Mouse (Mus musculus) frontal cortex, postnatal 36 days (tissue): ENCODE measurements at regions not wholly inside any gene's neighbourhood (a gene's known extent, or its start where the extent isn't known, plus 50 kb on each side); places are given as distances from the start of the nearest gene placed in this dataset.

ENCODE experiments used
- DNase-seq, 2 experiments: peaks; one replicate each; pipeline ENCODE4 v3.0.0; 2022; ENCODE audit warnings: low spot score in 2 of 2

DNA sequence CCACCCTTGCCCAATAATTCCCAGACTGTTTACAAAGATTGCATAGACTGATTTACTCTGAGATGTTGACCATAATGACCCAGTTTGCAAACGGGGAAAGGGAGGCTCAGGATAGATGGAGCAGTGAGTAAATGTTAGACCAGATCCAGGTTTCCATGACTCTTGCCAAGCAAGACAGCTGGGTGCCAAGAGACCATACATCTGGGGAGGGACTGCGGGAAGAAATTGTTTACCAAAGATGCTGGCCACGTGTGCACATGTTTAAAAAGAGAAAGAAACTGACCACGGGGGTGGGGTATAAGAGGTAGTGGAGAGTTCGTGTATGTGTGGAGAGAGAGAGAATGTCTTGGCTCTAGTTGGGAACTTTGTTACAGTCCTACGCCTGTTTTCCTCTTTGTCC lies 285.7 kb upstream of the Zmiz1 start:
- no peak for DNase-seq

DNA sequence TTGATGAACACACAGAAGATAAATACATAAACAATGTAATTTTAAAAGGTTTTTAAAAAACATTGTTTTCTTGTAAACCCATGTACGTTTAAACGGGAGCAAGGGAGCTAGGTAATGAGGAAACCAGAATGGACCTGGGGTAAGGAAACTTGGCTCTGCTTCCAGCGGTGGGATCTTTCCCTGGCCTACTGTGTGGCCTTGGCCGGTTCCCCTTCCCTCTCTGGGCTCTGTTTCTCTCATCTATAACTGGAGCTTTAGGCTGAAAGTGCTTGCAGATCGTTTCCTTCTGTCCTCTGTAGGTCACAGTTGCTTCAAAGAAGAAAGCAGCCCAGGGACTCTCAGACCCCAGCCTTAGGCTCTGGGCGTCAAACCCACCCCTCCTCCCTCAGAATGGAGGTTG lies 285.1 kb upstream of the Zmiz1 start:
- no peak for DNase-seq

DNA sequence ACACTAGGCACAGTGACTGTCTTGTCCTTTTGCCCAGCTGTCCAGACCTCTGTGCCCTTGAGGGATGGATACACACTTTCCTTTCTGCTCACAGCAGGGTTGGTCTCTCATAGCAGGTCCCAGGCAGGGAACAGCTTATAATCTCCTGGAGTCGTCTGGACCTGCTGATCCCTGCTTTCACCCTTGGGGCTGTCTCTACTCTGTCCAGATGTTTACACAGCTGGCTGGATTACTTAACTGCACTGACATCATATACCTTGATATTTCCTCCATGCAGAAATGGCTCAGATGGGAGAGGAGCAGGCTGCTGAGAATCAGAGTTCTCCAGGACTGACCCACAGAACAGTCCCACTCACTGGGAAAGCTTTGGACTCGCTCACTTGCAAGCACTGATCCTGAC lies 284.6 kb upstream of the Zmiz1 start:
- no peak for DNase-seq

DNA sequence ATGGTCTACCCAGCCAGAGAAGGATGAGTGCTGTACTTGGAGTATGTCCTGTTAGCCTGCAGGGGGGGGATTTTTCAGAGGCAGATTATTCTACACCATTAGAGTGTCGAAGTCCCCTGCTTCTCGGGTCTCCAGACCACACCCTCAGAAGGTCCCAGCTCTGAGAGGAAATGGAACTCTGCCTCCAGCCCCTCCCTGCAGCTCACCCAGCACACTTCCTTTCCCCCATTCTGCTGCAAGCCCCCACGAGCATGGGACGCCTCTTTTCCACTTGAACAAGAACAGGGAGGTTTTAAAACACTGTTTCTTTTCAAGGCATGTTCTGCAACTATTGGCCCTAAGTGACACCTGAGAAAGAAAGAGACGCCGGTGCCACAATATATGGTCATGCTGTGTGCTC lies 282.8 kb upstream of the Zmiz1 start:
- no peak for DNase-seq

DNA sequence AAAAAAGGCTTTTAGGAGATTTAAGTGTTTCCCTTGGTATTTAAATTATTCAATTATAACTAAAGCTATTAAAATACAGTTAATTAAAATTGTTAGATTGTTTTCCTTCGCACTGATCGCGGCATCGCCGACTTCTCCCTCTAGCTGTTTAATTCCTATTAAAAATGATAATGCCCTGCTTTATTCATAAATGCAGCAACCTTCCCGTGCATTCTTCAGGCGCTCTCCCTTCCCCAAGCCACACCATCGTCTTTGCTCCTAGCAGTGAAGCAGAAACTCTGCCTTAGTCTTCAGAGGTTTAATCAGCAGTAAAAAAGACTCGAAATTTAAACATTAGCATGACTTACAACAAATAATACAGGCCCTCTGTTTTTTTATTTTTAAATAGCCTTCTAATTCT lies 278.9 kb upstream of the Zmiz1 start:
- DNase-seq, result no peak

- DNase-seq, result no peak
These were observed 277.6 kb upstream of the Zmiz1 start for GRCm38 (mm10) chr14:25181406-25181805.

DNA sequence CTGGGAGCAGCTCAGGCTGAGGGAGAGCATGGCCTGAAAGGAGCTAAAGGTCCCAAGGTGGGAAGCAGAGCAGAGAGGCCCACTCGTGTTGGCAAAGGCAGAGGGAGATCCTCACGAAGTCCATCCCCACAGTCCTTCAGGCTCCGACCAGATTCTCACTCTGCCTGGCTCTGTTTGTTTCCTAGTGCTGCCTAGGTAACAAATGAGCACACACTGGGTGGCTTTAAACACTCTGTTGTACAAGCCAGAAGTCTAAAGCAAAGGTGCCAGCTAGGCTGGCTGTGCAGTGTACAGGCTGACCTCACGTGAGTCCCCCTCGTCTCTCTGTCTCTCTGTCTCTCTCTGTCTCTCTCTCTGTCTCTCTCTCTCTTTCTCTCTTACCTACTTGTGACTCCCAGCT lies 274.9 kb upstream of the Zmiz1 start:
- no peak for DNase-seq

DNA sequence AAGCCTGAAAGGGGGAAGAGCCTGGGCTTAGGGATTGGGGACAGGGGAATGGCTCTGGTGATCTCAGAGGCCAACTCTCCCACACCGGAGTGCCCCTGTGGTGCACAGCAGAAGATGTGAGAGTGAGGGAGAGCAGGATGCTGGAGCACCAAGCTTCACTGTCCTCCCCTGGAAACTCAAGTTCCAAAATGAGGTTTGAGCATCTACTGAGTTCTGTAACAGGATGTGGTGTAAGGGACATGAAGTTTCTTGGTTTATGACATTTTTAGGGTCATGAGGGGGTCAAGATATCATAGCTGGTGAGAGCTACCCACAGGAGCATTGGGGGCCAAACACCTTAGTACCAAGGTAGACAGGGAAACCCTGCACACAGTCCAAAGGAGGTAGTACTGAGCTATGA lies 274.1 kb upstream of the Zmiz1 start:
- no peak for DNase-seq

- DNase-seq, result no peak
These were observed 273.4 kb upstream of the Zmiz1 start for GRCm38 (mm10) chr14:25185556-25185958.

GRCm38 (mm10) chr14:25185959-25186771 lies 272.8 kb upstream of the Zmiz1 start:
- DNase-seq, result peak; percentile 57 to 60

DNA sequence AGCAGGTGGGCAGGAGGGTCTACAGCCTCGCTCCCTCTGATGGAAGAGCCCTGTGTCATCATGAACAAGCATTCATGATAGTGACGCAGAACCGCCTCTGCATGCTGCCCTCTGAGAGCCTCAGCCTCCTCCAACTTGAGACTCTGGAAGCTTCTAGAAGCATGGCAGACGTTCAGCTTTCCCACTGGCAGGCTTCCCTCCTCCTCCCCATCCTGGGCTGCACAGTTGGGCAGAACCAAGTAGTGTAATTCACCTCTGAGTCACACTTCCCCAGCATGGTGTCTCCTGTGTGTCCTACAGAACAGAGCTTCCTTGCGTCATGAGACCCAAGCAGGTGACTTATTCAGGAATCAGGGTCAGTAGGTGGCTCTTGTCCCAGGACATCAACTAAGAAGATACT lies 271.3 kb upstream of the Zmiz1 start:
- peak; percentile 43 to 68 for DNase-seq

- no peak for DNase-seq
These were observed 269.7 kb upstream of the Zmiz1 start for GRCm38 (mm10) chr14:25189256-25189655.

DNA sequence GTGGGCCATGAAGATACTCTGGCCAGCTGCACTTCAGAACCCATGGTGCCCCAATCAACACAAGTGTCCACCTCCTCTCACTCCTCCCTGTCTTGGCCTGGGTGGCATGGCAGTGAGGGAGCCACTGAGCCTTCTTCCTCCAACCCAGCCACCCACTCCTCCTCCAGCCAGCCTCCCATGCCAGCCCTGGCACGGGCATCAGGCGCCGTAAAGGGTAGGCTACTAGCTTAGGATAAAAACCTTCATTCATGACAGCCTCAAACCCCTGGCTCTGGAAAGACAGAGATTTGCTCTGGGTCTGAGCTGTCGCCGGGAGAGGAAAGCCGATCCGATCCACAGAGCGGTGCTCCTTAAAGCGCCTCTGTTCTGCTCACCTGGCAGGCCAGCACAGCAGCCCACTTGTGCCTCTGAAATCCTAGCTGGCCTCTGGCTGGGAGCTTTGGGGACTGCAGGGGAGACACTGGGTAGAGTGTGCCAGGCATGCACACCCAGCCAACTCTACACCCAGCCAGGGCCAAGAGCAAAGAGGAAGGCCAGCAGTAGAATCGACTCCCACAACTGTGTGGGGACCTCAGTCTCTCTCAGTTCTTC lies 268.2 kb upstream of the Zmiz1 start:
- no peak for DNase-seq

DNA sequence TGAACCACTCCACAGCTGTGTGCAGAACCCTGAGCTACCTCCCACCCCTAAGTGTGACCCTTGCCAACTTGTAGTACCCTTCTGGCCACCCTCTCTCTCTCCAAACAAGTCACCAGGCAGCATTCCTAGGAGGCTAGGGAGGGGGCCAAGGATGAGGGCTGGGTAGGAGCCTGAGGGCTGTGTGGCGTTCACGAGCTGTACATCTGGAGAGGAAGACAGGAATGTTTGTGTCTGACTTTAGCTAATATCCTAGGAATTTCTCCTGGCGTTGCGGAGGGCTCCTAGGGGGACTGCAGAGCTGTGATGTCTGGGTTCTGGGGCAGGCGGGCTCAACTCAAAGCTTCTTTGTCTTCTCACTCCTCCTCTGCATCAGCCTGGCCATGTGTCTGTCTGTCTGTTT lies 262.2 kb upstream of the Zmiz1 start:
- no peak for DNase-seq

DNA sequence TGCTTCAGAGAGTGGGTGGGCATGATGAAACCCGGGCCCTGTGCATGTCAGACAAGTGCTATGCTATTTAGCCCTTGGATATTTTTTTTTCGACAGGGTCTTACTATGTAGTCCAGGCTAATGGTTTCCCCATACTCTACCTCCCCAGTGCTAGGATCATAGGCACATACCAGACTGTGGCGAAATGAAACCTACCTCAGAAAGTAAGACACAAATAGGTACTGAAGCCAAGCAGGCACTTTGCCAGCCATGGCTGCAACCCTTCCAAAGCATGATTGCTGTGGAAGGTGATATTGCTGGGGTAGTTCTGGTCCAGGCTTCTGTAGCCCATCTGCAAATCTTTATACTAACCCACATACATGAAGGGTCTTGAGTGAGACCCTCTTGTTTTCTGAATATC lies 259.1 kb upstream of the Zmiz1 start:
- no peak for DNase-seq

- DNase-seq, result no peak
These were observed 258.3 kb upstream of the Zmiz1 start for GRCm38 (mm10) chr14:25200656-25201179.

DNA sequence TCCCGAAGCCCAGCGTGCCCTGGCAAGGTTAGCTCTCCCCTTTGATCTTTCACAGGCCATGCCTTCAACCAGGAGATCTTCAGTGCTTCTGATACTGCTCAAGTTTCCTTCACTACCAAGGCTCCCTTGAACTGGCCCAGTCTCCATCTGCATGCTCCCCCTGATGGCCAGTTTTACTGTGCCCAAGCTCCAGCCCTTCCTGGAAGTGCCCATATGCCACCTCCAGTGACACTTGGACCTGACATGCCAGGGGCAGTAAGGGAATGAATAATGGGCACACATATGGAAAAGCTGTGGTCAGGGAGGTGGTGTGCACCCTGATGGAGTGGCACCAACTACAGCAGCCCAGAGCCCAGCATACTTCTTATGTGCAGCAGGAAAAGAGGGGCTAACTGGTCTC lies 256.7 kb upstream of the Zmiz1 start:
- DNase-seq, result no peak

DNA sequence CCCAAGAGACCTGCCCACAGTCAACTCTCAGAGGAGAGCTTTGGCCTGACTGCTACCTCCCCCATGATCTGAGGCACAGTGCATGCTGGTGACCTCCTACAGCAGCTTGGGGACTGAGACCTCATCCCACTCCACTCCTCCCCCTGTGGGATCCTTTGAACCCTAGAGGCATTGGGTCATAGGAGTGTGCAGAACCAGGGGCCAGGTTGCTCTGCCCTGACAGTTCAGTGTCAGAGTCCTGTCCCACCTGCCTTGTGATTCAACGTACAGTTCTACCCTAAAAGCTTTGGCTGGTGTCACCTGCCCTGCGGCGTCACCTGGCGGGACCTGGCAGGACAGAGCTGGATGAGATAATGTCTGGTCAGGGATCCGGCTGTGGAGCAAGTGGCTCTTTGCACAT lies 254.9 kb upstream of the Zmiz1 start:
- no peak for DNase-seq

DNA sequence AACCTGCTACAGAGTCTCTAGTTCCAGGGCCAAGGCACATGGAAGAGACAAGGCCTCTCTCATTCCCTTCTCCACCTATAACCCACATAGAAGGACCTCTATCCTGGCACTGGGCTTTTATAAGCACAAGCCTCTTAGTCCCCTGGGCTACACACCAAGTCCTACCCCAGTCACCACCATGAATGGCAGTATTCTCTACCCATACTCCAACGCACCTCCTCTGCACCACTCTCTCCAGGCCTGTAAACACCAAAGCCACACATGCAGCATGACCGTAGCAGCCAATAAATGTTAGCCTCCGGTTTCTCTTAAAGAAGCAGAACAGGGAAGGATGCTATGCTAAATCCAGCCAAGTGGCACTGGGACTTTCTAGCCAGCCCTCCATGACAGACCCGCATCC lies 252.1 kb upstream of the Zmiz1 start:
- DNase-seq, result no peak

GRCm38 (mm10) chr14:25207422-25207821 lies 251.6 kb upstream of the Zmiz1 start:
- DNase-seq, result no peak

GRCm38 (mm10) chr14:25208221-25209056 lies 250.5 kb upstream of the Zmiz1 start:
- no peak for DNase-seq

- no peak for DNase-seq
These were observed 245.9 kb upstream of the Zmiz1 start for GRCm38 (mm10) chr14:25213056-25213455.

- no peak for DNase-seq
These were observed 235.9 kb upstream of the Zmiz1 start for GRCm38 (mm10) chr14:25223091-25223490.
